Mouse (Mus musculus): ENCODE data around the gene Ppp1r9a.
A peak's percentile ranks its signal among the peaks of the same experiment; 100 is the strongest.

GRCm38 (mm10) chr6:4982686-4983162 lies 80.0 kb downstream of the Ppp1r9a start:
- TF ChIP-seq CTCF (IDR thresholded peaks at IDR 0.05; ENCODE audit: low read depth) (peak; percentile 48), EP300 (IDR thresholded peaks at IDR 0.05; ENCODE audit: low read depth) (no peak)
